Mouse (Mus musculus) lung, embryonic 14.5 days (tissue): ENCODE results near the gene Sephs2. TPM values are rescaled to one million over a fixed set of nuclear protein-coding genes. Genes with fewer than 3 reads are reported as not detected.

Source experiments
- ATAC-seq: fragments of 200-750 bp; cut with Nextera tagmentation; 2 replicates; pipeline ENCODE4 v1.8.0; 2017; ENCODE audit warnings: mild to moderate bottlenecking, moderate TSS enrichment, moderate library complexity; ENCODE audit not compliant: insufficient read depth
- DNase-seq: peaks from one replicate; pipeline ENCODE4 v3.0.0-alpha.2; 2015
- H3K27ac ChIP-seq: fragments of 300-500 bp; sonication (generic); 2 replicates; pipeline ENCODE4 v1.5.1; 2014; ENCODE audit warnings: low read depth, mild to moderate bottlenecking, moderate library complexity
- H3K27me3 ChIP-seq: fragments of 300-500 bp; sonication (generic); 2 replicates; pipeline ENCODE4 v1.6.1; 2014; ENCODE audit warnings: low read length, control low read depth; ENCODE audit not compliant: insufficient read depth
- H3K36me3 ChIP-seq: fragments of 300-500 bp; sonication (generic); 2 replicates; pipeline ENCODE4 v1.6.1; 2014; ENCODE audit warnings: control low read depth; ENCODE audit not compliant: insufficient read depth
- H3K4me1 ChIP-seq: fragments of 300-500 bp; sonication (generic); 2 replicates; pipeline ENCODE4 v1.6.1; 2014; ENCODE audit warnings: antibody characterized with exemption, control low read depth; ENCODE audit not compliant: insufficient read depth
- H3K4me2 ChIP-seq: fragments of 300-500 bp; sonication (generic); 2 replicates; pipeline ENCODE4 v1.6.1; 2014; ENCODE audit warnings: mild to moderate bottlenecking
- H3K4me3 ChIP-seq: fragments of 300-500 bp; sonication (generic); 2 replicates; pipeline ENCODE4 v1.5.1; 2014; ENCODE audit warnings: low read depth, low read length
- H3K9ac ChIP-seq: fragments of 300-500 bp; sonication (generic); 2 replicates; pipeline ENCODE4 v1.6.1; 2014
- H3K9me3 ChIP-seq: fragments of 300-500 bp; sonication (generic); 2 replicates; pipeline ENCODE4 v1.6.1; 2016; ENCODE audit warnings: low read depth, low read length, control low read depth
- CTCF ChIP-seq: IDR thresholded peaks from 2 replicates; pipeline ENCODE4 v1.5.1; 2016; ENCODE audit warnings: antibody characterized with exemption, low read depth
- WGBS: fragments of 180-500 bp; shearing (Covaris S2); extraction: QIAGEN DNeasy Blood & Tissue Kit; methylation state at CpG from one replicate; pipeline ENCODE4 v1.1.7; 2014; 5-methylcytosine and 5-hydroxymethylcytosine counted together
- polyA plus RNA-seq: library from polyadenylated mRNA; unstranded; fragments of >200 nt; fragmentation: Nextera tagmentation; extraction: Ambion mirVana; gene quantifications from 2 replicates; pipeline ENCODE4 v1.2.1, GENCODE M21; 2014

The Sephs2 gene
- polyA plus RNA-seq, 1 experiment from 2014 or later = 85.3 TPM

- TF ChIP-seq CTCF = no peak
Observed at GRCm38 (mm10) chr7:127297586-127298193, 23.8 kb upstream of the Sephs2 start.

GRCm38 (mm10) chr7:127296786-127297555 lies 23.1 kb upstream of the Sephs2 start:
- Histone ChIP-seq H3K4me1 (no peaks in the 10 kb centered on the region), H3K4me3 (no peak overlapping the region), H3K4me2 (no peak overlapping the region), H3K36me3 (no peaks in the 10 kb centered on the region), H3K9ac (no peak overlapping the region), H3K27ac (no peak overlapping the region), H3K27me3 (no peaks in the 10 kb centered on the region), H3K9me3 (no peaks in the 10 kb centered on the region)
- DNase-seq (no peak), ATAC-seq (no peak)
- no peak for TF ChIP-seq CTCF
- WGBS = 78% methylated on average over 5 of the region's 5 CpGs

More at GRCm38 (mm10) chr7:127297586-127298193, 23.8 kb upstream of the Sephs2 start:
- Histone ChIP-seq H3K9me3 (no peaks in the 10 kb centered on the region), H3K4me2 (no peak overlapping the region), H3K4me1 (no peaks in the 10 kb centered on the region), H3K9ac (no peak overlapping the region), H3K27me3 (no peaks in the 10 kb centered on the region), H3K27ac (no peak overlapping the region), H3K4me3 (no peak overlapping the region), H3K36me3 (no peaks in the 10 kb centered on the region)
- WGBS = 88% methylated on average over 5 of the region's 5 CpGs
- DNase-seq = no peak
- no peak for ATAC-seq

- no peaks in the 10 kb centered on the region for H3K4me1 ChIP-seq
- DNase-seq (no peak), ATAC-seq (no peak)
- no peak within 1 kb of the TSS for H3K4me2 ChIP-seq
- no peaks in the 10 kb centered on the region for H3K27me3 ChIP-seq
- H3K9me3 ChIP-seq = no peaks in the 10 kb centered on the region
- no peak within 1 kb of the TSS for H3K27ac ChIP-seq
- no peaks in the 10 kb centered on the region for H3K36me3 ChIP-seq
- no peak within 1 kb of the TSS for H3K9ac ChIP-seq
- H3K4me3 ChIP-seq = no peak within 1 kb of the TSS
- 71% methylated on average over 11 of the region's 11 CpGs for WGBS
- no peak for TF ChIP-seq CTCF
Observed at GRCm38 (mm10) chr7:127296098-127296497, 22.2 kb upstream of the Sephs2 start, which contains the start of gene Itgal. Gene Itgal, plus strand, starts transcription at chr7:127296260.

GRCm38 (mm10) chr7:127290142-127290541 lies 16.3 kb upstream of the Sephs2 start:
- no peaks in the 10 kb centered on the region for H3K36me3 ChIP-seq
- DNase-seq (no peak), ATAC-seq (no peak)
- TF ChIP-seq CTCF = no peak
- peaks cover 9% of the 10 kb centered on the region; the same call in 1 of the 2 replicates for H3K9me3 ChIP-seq
- no peak overlapping the region for H3K9ac ChIP-seq
- H3K4me1 ChIP-seq = no peaks in the 10 kb centered on the region
- WGBS = 65% methylated on average over 8 of the region's 8 CpGs
- H3K4me3 ChIP-seq = no peak overlapping the region
- H3K4me2 ChIP-seq = no peak overlapping the region
- no peak overlapping the region for H3K27ac ChIP-seq
- no peaks in the 10 kb centered on the region for H3K27me3 ChIP-seq

DNA sequence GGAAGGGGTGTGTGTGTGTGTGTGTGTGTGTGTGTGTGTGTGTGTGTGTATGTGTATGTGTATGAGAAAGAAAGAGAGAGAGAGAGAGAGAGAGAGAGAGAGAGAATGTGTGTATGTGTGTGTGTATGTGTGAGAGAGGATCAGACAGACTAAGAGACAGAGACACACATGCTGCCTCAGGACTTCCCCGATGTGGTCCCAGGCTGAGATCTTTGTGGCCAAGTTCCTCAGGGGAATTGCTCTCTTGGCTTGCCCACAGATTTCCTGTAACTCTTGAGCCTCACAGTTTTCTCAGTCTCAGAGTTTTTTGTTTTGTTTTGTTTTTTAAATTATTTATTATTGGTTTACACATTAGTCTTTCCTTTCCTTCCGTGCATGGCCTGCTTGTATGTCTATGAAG lies 15.5 kb upstream of the Sephs2 start:
- no peak for ATAC-seq
- Histone ChIP-seq H3K9ac (no peak overlapping the region), H3K36me3 (no peaks in the 10 kb centered on the region), H3K4me1 (no peaks in the 10 kb centered on the region), H3K4me3 (no peak overlapping the region), H3K27me3 (no peaks in the 10 kb centered on the region), H3K9me3 (peaks cover 9% of the 10 kb centered on the region; the same call in 1 of the 2 replicates), H3K4me2 (no peak overlapping the region), H3K27ac (no peak overlapping the region)
- 77% methylated on average over 2 of the region's 2 CpGs for WGBS
- no peak for DNase-seq
- TF ChIP-seq CTCF = no peak

- H3K4me2 ChIP-seq = no peak overlapping the region
- WGBS = 58% methylated on average over 1 of the region's 1 CpGs
- H3K9ac ChIP-seq = no peak overlapping the region
- no peak for DNase-seq
- H3K27ac ChIP-seq = no peak overlapping the region
- ATAC-seq = no peak
- no peak overlapping the region for H3K4me3 ChIP-seq
- no peaks in the 10 kb centered on the region for H3K36me3 ChIP-seq
- H3K27me3 ChIP-seq = no peaks in the 10 kb centered on the region
- H3K9me3 ChIP-seq = peaks cover 9% of the 10 kb centered on the region; the same call in 1 of the 2 replicates
- TF ChIP-seq CTCF = no peak
- no peaks in the 10 kb centered on the region for H3K4me1 ChIP-seq
Observed at GRCm38 (mm10) chr7:127287940-127288339, 14.1 kb upstream of the Sephs2 start.

DNA sequence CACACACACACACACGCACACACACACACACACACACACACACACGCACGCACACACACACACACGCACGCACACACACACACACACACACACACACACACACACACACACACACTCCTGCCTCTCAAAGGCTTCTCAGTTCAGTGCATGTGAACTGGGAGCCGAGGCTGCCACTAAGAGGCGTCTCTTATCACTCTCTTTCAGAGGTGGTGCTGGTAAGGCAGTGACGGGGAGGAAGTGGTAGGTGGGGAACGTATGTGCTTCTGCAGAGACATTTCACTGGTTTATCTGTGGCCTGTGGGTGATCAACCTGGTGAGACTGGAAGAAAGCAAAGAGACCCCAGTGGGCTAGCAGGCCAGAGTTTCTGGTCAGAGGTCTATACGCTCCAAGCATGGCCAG lies 11.3 kb upstream of the Sephs2 start:
- Histone ChIP-seq H3K4me3 (no peak overlapping the region), H3K9ac (no peak overlapping the region), H3K4me1 (no peaks in the 10 kb centered on the region), H3K9me3 (peaks cover 9% of the 10 kb centered on the region; the same call in 1 of the 2 replicates), H3K27ac (no peak overlapping the region), H3K27me3 (no peaks in the 10 kb centered on the region), H3K4me2 (no peak overlapping the region), H3K36me3 (no peaks in the 10 kb centered on the region)
- ATAC-seq = no peak
- 59% methylated on average over 10 of the region's 10 CpGs for WGBS
- no peak for DNase-seq
- TF ChIP-seq CTCF = no peak
